Mouse (Mus musculus): ENCODE measurements around the gene Mcu.
A peak's percentile ranks its signal among the peaks of the same experiment; 100 is the strongest.

The Mcu gene

DNA sequence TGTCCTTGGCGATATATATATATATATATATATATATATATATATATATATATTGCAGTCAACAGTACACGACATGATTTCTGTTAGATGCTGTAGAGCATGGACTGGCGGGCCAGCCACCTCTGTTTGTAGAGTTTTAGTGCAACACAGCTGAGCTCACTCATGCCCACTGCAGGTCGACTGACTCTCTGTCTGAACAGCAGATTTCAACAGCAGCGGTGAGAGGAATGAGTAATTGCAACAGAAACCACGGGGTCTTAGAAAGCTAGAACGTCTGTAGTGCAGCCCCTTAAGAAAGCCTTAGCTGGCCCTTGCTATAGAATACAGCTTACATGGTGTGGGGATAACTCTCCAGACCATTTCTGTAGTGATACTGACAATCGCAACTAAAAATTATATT, 121.6 kb downstream of the Mcu start:
- no peak for DNase-seq (ENCODE audit: low read depth, low spot score)

DNA sequence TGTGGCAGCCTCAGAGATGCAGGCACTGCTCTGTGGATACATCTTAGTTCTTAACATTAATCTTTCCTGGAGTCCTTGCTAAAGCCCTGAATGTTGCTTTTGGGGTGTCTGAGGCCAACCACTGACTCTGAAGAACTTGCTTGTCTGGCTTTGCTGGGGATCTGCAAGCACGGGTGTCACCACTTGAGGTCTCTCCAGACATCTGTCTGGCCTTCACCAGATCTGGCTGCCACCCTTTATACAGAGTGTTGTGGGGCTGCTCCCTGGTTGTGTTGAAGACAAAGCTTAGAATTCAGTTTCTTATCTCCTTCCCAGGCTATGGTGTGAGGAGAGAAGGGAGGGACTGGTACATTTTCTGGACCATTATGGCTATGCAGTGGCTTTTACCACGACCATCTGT, 122.4 kb downstream of the Mcu start:
- DNase-seq (ENCODE audit: low read depth, low spot score) = peak; percentile 78

DNA sequence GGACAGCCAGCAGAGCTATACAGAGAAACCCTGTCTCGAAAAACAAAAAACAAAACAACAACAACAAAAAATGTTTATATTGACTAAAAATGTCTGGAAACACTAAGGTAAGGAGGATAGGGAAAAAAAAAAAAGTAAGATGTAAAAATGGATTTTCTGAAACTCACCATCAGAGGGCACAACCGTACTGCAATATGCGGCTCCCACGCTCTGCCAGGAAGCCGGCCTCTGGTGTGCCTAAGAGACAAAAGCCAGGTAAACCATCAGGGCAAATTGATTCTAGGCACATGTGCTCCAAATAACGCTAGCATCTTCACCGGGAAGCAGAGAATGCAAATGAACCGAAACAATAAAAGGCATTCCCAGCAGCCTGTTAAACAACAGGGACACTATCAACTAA, 125.6 kb downstream of the Mcu start:
- DNase-seq (ENCODE audit: low read depth, low spot score) = peak; percentile 88

DNA sequence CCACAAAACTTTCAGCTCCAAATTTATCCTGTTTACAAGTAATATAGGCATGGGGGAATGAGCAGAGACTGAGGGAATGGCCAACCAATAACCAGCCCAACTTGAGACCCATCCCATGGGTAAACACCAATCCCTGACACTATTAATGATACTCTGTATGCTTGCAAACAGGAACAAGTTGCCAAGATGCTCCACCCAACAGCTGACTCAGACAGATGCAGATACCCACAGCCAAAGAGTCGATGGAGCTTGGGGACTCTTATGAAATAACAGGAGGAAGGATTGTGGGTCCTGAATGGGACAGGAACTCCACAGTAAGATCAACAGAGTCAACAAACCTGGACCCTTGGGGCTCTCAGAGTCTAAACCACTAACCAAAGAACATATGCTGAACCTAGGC, 127.1 kb downstream of the Mcu start:
- no peak for DNase-seq (ENCODE audit: low read depth, low spot score)

DNA sequence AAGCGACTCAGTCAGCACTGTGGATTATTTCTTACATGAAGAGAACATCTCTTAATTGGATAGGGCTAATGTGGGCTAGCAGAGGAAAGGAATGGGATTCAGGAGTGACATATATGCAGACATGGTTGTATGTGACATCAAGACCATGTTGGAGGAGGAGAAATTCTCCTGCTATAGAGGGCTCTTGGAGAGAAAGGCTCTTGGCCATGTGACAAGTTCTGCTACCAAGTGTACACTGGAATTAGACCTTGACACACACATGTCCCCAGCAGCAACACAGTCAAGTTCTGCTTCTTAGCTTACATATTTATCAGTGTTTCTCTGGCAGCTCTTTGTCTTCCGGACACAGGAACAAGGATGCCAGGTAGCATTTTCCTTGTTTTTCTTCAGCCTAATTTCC, 129.1 kb downstream of the Mcu start:
- DNase-seq (ENCODE audit: low read depth, low spot score) = no peak

DNA sequence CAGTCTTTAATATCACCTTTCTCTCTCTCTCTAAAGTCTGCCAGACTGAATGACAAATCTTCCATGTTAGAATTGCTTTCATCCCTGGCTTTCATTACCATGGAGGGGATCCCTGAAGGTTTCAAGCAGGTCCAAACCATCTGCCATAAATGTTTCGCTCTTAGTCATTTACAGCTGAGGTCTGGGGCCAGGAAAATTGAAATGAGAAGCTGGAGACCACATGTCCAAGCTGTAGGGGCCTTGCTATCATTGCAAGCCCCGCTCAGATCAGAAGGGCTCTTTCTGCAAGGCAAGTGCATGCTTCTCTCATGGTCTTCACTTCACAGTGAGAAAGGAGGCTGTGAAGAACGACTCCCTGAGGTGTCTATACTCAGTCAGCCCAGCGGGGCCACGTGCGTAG, 132.2 kb downstream of the Mcu start:
- no peak for DNase-seq (ENCODE audit: low read depth, low spot score)

DNA sequence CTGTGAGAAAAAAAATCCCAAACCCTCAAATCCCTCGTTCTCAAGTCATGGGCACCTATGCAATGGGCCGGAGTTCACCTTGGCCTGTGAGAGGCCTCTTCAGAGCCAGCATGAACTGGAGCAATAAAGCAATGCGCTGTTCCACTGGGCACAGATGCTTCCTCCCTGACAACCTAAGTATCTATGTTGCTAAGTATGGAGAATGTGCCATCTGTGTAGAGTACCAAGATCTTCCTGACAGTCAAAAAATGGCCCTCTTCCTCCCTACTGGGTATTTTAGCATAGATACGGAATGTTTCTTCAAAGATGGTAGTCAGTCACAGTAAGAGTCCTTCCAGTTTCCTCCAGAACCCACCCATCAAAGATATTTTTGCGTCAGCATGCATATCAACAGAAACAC, 135.1 kb downstream of the Mcu start:
- DNase-seq (ENCODE audit: low read depth, low spot score) = no peak

DNA sequence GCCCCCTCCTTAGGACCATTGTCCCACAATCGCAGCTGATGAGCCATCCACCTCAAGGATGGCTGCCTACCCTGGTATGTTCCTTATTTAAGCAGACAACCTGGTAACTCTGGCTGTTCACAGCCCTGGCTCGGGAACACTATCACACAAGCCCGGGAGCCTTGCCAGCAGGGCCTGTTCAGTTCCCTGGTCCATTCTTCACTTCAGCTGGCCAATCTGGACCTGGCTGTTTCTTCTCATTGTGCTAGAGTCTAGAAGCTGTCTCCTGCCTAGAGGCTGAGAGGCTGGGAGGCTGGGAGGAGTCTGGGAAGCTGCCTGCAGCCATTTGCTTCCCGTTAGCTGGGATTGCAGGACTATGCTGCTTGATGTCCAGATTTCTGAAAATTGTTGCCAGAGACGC, 146.0 kb downstream of the Mcu start:
- peak; percentile 85 for DNase-seq (ENCODE audit: low read depth, low spot score)

DNA sequence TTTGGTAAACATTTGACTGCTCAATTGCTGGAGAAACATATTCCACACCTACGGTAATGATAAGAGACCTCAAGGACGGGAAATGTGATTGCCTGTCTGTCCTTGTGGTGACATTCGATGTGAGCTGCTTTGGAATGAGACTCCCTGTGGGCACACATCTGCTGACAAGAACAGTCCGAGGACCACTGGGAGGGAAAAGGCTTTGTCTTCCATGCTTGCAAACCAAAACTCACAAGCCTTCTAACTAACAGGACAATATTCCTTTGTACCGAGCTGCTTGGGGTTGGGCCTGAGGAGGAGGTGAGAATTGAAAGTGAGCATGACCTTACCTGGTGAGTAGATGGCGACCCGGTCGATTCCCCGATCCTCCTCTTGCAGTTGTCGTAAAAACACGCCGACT, 149.2 kb downstream of the Mcu start:
- no peak for DNase-seq (ENCODE audit: low read depth, low spot score)

DNA sequence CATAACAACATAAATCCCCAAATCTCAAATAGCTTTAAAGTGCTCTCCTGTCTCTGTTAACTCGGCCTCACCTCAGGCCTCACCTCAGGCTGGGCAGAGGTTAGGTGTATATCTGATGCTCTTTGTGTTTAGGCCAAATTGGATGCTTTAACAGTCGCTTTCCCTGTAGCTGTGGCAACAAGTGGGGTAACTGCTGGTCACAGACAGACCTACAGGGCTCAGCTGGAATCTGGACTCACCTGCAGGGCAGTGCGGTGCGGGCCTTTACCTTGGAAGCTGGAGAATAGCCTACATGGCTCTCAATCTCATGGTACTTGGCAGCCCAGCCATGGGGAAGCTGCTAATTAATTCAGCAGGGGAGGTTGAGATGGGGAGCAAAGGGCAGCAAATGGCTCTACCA, 149.9 kb downstream of the Mcu start:
- no peak for DNase-seq (ENCODE audit: low read depth, low spot score)

DNA sequence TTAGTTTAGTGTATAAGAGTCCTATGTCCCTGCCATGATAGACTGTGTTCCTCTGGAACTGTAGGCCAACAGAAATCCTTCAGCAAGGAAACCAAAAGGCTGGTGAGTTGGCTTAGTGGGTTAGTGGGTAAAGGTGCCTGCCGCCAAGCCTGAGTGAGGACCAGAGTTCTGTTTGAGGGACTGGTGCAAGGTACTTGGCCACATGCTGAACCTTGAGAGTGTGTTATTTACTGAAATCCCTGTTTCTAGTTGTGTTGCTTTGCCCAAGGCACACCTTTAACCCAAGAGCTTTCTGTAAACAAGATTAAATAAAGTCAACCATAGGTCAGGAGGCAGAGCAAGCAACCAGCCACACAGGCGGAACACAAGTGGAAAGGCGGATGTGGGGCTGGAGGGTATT, 150.9 kb downstream of the Mcu start:
- no peak for DNase-seq (ENCODE audit: low read depth, low spot score)

DNA sequence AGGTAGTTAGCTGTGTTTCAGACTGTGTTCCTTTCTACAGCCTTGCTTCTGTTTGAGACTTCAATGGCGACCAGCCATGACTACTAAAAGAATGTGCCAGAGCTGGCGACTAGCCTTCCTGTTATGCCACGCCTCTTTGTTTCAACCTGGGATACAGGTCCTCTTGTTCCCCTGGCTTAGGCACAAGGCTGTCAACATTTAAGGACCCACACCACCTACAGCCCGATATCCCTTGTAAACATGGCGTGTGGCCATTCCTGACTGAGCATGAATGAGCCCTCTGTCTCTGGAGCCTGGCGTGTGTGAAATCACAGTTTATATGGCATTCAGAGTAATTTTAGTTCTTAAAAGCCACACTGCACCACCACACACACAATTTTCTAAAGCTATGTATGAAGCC, 154.2 kb downstream of the Mcu start:
- DNase-seq (ENCODE audit: low read depth, low spot score) = no peak

DNA sequence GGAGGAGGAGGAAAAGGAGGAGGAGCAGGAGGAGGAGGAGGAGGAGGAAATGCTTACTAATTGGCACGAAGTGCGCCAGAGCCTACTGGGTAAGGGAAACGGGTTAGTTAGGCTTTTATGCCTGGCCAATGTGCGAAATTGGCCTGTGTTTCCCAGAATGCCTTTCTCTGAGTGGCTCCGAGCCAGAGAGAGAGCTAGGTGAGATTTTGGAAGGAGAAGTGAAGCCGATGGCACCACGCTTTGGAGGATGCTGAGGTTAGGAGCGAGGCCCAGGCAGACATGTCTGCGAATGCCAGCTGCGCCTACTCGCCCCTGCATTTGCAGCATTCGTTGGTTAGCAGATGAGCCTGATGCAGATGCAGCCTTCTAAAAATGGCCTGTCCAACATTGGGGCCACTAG, 156.7 kb downstream of the Mcu start:
- peak; percentile 76 for DNase-seq (ENCODE audit: low read depth, low spot score)

DNA sequence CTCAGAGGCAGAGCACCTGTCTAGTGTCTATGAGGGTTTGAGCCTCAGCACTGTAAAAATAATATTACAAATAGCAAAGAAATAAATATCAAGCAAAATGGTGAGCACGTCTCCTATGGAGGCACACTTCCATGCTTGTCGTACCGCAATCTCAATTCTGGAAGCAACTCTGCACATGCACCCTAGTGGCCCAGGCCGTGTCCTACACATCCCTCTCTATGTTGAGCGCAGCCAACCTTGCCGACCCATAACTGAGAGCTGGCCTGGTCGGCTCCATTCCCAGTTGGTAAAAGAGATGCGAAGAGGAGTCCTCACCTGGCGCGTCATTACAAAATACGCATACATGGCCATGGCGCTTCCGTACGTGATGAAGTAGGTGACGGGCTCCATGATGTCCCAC, 161.9 kb downstream of the Mcu start:
- no peak for DNase-seq (ENCODE audit: low read depth, low spot score)

DNA sequence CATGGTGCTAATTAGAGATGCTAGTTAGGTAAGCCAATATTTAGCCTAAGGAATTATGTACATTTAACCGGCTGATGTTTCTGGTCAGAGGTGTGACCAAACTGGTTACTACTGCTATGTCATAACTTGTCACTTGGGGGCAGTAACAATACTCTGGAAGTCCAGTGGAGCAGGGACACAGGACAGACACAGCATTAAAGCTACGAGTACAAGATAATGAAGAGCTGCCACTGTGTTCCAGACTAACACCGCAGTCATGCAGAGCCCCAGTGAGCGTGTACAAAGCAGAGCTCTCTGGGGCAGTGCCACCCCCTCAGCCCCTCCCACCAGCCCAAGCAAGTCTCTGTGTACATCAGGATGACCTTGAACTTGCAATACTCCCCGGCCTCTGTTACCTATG, 164.7 kb downstream of the Mcu start:
- DNase-seq (ENCODE audit: low read depth, low spot score) = peak; percentile 72

DNA sequence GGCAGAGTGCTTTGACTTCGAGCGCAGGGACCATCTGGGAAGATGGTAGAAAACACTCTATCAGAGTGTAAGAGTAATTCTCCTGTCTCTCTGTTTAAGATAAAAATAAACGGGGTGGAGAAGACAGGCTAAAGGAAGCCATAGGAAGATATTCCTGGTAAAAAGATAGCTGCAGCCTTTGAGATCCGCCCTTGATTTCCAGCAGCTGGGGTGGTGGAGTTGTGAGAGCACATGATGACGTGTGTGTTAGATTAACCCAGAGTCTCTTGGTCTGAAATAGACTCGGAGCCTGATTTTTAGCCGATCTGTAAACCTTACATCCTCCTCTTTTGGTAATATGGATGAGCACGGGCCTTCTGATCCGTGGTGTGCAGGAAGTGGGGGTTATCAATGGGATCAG, 168.9 kb downstream of the Mcu start:
- DNase-seq (ENCODE audit: low read depth, low spot score) = peak; percentile 83

DNA sequence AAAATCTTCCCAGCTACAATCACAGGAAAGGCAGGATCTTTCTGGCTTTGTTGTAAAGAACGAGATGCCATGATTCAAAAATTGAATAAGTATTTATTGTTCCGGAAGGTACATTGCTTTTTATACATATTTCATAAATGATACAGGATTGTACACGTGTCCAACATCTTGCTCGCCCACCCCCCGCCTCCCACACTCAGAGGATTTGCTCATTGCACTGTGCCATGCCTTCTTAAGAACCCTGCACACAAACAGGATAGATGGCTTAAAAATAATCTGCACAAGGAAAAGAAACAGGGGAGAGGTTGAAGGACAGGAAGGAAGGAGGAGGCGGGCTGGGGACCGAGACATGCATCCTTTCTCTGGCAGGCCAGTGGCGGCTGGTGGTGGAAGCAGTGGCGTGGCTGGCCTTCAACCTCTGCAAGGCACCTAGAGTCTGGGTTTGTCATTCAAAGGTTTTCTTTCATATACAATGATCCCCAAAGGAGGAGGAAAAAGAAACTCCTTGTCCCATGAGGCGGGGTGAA, 169.5 kb downstream of the Mcu start:
- DNase-seq (ENCODE audit: low read depth, low spot score) = no peak

DNA sequence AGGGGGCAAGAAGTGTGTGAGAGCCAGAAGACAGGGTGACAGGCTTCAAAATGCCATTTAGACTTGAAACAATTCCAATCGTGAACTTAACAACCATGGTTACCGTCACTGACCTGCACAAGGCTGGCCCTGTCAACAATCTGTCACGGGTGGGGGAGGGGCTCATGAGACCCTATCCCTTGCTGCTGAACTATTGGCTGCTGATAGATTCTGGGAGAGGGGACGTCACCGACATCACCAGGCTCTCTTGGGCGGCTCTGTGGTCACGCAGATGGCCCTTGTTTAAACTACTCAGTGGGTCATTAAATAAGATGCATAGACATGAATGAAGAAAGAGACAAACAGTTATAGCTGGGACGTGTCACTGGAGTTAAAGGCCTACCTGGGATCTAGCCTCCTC, 171.9 kb downstream of the Mcu start:
- DNase-seq (ENCODE audit: low read depth, low spot score) = no peak

DNA sequence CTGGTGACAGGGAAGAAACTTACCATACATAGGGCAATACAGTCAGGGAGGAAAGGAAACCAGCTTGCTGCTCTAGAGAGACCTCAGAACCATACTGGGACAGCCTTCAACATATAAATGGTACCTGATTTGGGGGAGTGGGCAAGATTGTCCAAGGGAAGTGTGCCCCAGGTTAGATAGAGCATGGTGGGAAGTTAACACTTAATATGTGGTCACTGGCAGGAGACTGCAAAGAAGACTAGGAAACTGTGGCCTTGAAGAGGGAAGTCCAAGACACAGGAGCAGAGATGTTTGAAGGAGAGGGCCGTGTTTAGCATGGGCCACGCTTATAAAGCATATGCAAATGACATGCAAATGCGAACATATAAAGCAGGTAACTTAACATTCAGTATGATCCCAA, 172.4 kb downstream of the Mcu start:
- DNase-seq (ENCODE audit: low read depth, low spot score) = no peak

DNA sequence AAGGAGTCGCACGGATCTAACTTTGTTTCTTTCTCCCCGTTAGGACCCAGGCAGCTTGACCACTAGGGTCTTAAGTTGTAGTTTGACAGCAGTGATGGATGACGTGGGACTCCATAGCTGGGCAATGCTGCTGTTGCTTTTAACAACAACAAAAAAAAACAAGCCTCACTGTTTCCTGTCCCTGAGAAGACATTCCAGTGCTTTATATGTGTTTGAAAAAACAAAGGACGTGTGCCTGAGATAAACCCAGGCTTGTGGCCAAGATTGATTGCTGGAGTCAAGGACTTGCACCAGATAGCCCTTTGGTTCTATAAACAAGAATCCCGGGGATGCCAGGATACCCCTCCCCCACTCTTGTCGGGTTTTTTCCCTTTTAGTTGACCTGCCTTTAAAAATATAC, 173.3 kb downstream of the Mcu start:
- no peak for DNase-seq (ENCODE audit: low read depth, low spot score)

DNA sequence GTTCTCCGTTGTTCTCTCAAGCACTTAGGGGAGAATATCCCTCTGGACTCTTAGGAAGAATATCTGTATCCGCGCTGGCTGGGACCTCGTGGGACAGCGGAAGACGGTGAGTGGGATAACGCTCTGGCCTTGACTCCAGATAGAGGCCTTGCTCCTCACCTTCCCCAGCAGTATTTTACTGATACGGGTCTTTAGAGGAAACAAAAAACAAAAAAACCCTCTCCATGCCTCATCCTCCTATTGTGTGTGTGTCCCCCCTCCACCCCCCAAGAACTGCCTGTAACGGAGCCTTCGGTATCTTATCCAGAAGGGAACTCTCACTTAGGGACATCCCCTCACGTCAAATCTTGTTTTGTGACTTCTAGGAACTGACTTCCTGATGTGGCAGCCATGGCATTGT, 174.8 kb downstream of the Mcu start, which contains the start of gene Oit3:
Gene Oit3 (minus strand): TSS at position 44 of the 400 bp plus-strand sequence.
- no peak for DNase-seq (ENCODE audit: low read depth, low spot score)

DNA sequence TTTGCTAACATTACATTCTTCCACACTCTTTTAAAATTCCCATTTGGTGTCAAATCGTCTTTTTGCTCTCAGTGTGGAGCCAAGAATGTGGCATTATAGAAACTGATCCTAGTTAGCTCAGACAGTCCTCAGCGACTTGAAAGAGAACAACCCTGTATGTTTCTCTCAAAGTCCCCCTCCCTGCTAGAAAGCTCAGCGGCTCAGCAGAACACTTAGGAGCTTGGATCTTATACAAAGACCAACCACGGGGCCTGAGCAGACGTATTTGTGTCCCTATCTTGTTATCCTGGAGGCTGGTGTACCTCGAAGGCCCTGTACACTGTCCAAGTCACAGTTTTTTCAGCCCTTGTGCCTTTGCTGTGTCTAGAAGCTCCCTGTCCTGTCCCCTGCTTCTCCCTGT, 176.3 kb downstream of the Mcu start:
- no peak for DNase-seq (ENCODE audit: low read depth, low spot score)

DNA sequence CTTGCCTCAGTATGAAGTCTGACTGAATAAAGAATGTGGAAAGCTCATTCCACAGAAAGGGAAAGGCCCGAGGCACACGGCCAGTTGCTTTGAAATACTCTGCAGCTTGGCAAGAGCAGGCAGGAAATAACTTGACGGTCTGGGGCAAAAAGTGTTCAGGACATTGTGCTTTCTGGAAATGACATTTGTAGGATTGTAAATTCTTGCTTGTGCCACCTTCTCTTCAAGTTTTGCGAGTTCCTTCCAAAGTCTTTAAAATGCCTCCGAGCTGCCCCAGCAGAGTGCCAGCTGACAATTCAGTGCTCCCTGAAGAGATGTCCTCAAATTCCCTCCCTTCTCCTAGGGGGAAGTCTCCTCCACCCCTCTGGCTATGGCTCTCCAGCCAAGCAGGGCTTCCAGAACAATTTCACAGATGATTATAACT, 177.0 kb downstream of the Mcu start:
- no peak for DNase-seq (ENCODE audit: low read depth, low spot score)

DNA sequence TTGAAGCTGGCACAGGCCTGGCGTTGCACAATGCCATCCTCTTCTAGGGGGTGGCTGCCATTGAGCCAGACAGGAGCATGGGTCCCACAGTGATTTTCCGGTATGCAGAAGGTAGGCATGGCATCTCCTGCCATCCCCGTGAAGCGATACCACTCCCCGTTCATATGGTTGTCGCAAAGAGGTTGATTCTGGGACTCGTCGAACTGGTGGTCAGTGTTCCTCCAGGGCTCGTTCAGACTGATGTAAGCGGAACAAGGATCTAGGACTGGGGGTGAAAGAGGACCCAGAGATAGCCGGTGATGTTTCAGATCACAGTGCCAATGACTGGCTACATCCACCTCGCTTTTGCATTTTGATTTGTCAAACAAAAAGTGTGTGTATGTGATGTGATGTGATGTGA, 177.8 kb downstream of the Mcu start:
- no peak for DNase-seq (ENCODE audit: low read depth, low spot score)

DNA sequence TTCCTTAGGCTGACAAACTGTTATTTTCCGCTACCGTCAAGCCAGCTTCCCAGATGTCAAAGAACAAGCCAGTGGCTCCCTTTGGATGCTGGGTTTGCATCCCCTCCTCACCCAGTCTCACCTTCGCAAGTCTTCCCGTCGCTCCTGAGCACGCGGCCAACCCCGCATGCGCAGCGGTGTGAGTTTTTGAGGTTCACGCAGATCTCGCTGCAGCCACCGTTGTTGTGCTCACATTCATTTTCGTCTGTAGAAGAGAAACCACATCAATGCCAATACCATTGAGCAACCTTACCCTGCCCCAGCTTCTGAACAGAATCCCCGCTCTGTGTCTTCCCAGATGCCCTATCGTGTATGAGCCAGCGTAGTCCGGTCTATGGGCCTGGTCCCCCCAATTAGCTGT, 180.7 kb downstream of the Mcu start:
- DNase-seq (ENCODE audit: low read depth, low spot score) = no peak

Measured in brain, adult 2 months (tissue).